Mouse (Mus musculus) hindbrain, embryonic 15.5 days (tissue): ENCODE results near the gene Il6ra. TPM values are rescaled to one million over a fixed set of nuclear protein-coding genes. Genes with fewer than 3 reads are reported as not detected.

Source experiments
- polyA plus RNA-seq: library from polyadenylated mRNA; unstranded; fragments of >200 nt; fragmentation: Nextera tagmentation; extraction: Ambion mirVana; gene quantifications from 2 replicates; pipeline ENCODE4 v1.2.1, GENCODE M21; 2015

The Il6ra gene
- polyA plus RNA-seq, 1 experiment from 2014 or later = 1.3 TPM

Other genes starting within 250 kb of the Il6ra start
- gene Adar, start 198.2 kb downstream of the Il6ra start, polyA plus RNA-seq = 27.1 and 30.3 TPM in 2 replicates
- 23.3 and 27.4 TPM in 2 replicates for gene Chrnb2, start 148.6 kb downstream of the Il6ra start, polyA plus RNA-seq
- gene Ube2q1, start 139.6 kb downstream of the Il6ra start, polyA plus RNA-seq = 12.2 and 12.3 TPM in 2 replicates
- gene She, start 81.8 kb downstream of the Il6ra start, polyA plus RNA-seq = 1.6 and 1.8 TPM in 2 replicates
- gene Atp8b2, start 50.3 kb upstream of the Il6ra start, polyA plus RNA-seq = 12.1 and 14.0 TPM in 2 replicates
- gene Hax1, start 85.6 kb upstream of the Il6ra start, polyA plus RNA-seq = 110 and 111 TPM in 2 replicates
- gene 4933434E20Rik, start 138.4 kb upstream of the Il6ra start, polyA plus RNA-seq = 205 and 208 TPM in 2 replicates
- 121 and 130 TPM in 2 replicates for gene Ubap2l, start 139.4 kb upstream of the Il6ra start, polyA plus RNA-seq
- gene Tpm3, start 159.5 kb upstream of the Il6ra start, polyA plus RNA-seq = 342 and 354 TPM in 2 replicates
- 0.25 and 0.46 TPM in 2 replicates for gene Nup210l, start 190.9 kb upstream of the Il6ra start, polyA plus RNA-seq